Mouse (Mus musculus) stomach, postnatal 0 days (tissue): ENCODE data around the gene Ltk. TPM values are rescaled to one million over a fixed set of nuclear protein-coding genes. Genes with fewer than 3 reads are reported as not detected.
A peak's percentile ranks its signal among the peaks of the same experiment; 100 is the strongest.

Source experiments
- ATAC-seq: fragments of 200-750 bp; cut with Nextera tagmentation; 2 replicates; pipeline ENCODE4 v1.8.0; 2017; ENCODE audit not compliant: low FRiP score, low TSS enrichment
- DNase-seq: peaks from one replicate; pipeline ENCODE4 v3.0.0-alpha.2; 2016; ENCODE audit warnings: low spot score
- H3K27ac ChIP-seq: fragments of 300-500 bp; sonication (generic); replicated peaks from 2 replicates; pipeline ENCODE4 v1.5.1; 2014; ENCODE audit warnings: mild to moderate bottlenecking, control low read depth
- H3K27me3 ChIP-seq: fragments of 300-500 bp; sonication (generic); 2 replicates; pipeline ENCODE4 v1.6.1; 2014; ENCODE audit warnings: low read length; ENCODE audit not compliant: control insufficient read depth, insufficient read depth
- H3K36me3 ChIP-seq: fragments of 300-500 bp; sonication (generic); 2 replicates; pipeline ENCODE4 v1.6.1; 2014; ENCODE audit warnings: low read length, mixed read lengths; ENCODE audit not compliant: control insufficient read depth, insufficient read depth
- H3K4me1 ChIP-seq: fragments of 300-500 bp; sonication (generic); replicated peaks from 2 replicates; pipeline ENCODE4 v1.6.1; 2014; ENCODE audit warnings: antibody characterized with exemption; ENCODE audit not compliant: control insufficient read depth, insufficient read depth
- H3K4me2 ChIP-seq: fragments of 300-500 bp; sonication (generic); replicated peaks from 2 replicates; pipeline ENCODE4 v1.6.1; 2014; ENCODE audit warnings: low read depth, mild to moderate bottlenecking, control low read depth, moderate library complexity
- H3K4me3 ChIP-seq: fragments of 300-500 bp; sonication (generic); 2 replicates; pipeline ENCODE4 v1.5.1; 2014; ENCODE audit warnings: low read depth, low read length, control low read depth
- H3K9ac ChIP-seq: fragments of 300-500 bp; sonication (generic); 2 replicates; pipeline ENCODE4 v1.6.1; 2014; ENCODE audit warnings: mild to moderate bottlenecking, low read length, control low read depth, mixed read lengths
- H3K9me3 ChIP-seq: fragments of 300-500 bp; sonication (generic); 2 replicates; pipeline ENCODE4 v1.6.1; 2016; ENCODE audit warnings: low read length; ENCODE audit not compliant: control insufficient read depth
- CTCF ChIP-seq: IDR thresholded peaks from 2 replicates; pipeline ENCODE4 v1.5.1; 2016; ENCODE audit warnings: antibody characterized with exemption, low read depth, mild to moderate bottlenecking, moderate library complexity
- EP300 ChIP-seq: optimal IDR thresholded peaks from 2 replicates; pipeline ENCODE3; 2016; ENCODE audit warnings: antibody characterized with exemption
- WGBS: fragments of 180-500 bp; shearing (Covaris S2); extraction: QIAGEN DNeasy Blood & Tissue Kit; methylation state at CpG from one replicate; pipeline ENCODE4 v1.1.7; 2014; 5-methylcytosine and 5-hydroxymethylcytosine counted together
- polyA plus RNA-seq: library from polyadenylated mRNA; unstranded; fragments of >200 nt; fragmentation: Nextera tagmentation; extraction: Ambion mirVana; gene quantifications from 2 replicates; pipeline ENCODE4 v1.2.1, GENCODE M21; 2015

Gene Ltk
- polyA plus RNA-seq, 1 experiment from 2014 or later = 2.2 TPM

DNA sequence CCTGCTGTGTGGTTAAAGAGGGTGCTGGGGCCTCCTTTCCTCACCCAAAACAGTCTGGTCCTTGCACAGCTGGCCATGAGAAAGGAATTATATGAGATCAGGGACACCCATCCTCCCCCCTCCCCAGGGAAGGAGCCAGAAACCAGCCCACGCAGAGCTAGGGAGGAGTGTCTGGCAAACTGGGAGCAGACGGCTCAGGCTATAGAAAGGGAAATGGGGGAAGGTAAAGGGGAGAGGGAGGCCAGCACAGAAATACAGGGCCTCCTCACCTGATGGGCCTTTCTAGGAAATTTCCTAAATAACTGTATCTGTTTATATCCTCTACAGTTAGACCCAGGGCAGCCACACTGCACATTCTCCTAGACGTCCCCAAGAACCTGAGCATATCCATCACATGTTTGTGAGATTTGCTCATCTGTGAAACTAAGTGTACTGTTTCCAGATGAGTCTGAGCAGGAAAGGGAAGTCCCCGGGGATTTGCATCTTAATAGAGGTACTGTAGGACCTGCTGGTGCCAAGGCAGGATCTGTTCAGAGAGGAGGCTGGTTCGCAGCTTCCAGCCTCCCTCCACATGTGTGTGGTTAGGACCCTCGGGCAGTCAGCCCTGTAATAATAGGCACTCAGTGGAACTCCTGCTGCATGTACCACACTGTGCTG lies 43.5 kb upstream of the Ltk start:
- no peak overlapping the region for H3K4me2 ChIP-seq
- no peak overlapping the region for H3K4me3 ChIP-seq
- no peaks in the 10 kb centered on the region for H3K27me3 ChIP-seq
- peaks cover 4% of the 10 kb centered on the region for H3K36me3 ChIP-seq
- H3K4me1 ChIP-seq = peaks cover 7% of the 10 kb centered on the region
- no peak for ATAC-seq
- H3K27ac ChIP-seq = 0 out of 2 replicates have a peak overlapping the region, but pooled peaks have one; percentile 0
- H3K9me3 ChIP-seq = no peaks in the 10 kb centered on the region
- WGBS = 37% methylated on average over 6 of the region's 6 CpGs
- no peak overlapping the region for H3K9ac ChIP-seq
- no peak for DNase-seq
- TF ChIP-seq EP300 = no peak
- TF ChIP-seq CTCF = no peak

DNA sequence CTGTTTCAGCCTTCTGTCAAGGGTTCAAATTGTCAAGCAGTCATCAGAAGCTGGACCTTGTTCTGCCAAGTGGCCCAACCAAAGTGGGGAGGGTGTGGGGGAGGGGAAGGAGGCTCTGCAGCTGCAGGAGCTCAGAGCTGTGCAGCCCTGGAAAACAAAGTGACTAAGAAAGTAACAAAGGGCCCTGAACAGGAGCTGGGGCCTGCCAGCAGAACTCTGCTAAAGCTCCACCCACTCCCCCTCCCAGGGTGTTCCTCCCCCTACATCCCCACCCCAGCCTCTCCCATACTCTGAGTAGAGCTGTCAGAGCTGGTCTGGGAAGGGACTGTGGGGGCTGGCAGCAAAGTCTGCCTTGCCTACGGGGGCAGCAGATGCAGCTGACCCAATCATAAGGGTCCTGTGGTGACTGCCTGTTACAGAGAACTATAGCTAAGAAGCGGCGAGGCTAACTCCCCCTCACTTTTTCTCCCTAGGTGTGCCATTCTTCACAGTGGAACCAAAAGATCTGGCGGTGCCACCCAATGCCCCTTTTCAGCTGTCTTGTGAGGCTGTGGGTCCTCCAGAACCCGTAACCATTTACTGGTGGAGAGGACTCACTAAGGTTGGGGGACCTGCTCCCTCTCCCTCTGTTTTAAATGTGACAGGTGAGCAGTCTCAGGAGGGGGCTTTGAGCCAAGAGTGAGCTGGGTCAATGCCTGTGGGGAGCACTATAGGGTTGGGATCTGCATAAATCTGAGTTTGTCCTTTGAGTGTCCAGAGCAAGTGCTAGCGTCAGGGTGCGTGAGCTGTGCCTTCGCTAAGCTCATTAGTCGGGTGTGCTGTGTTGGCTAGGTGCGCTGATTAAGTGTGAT lies 42.8 kb upstream of the Ltk start:
- DNase-seq = peak; percentile 83
- no peak for TF ChIP-seq EP300
- H3K36me3 ChIP-seq = peaks cover 4% of the 10 kb centered on the region
- H3K4me1 ChIP-seq = peaks cover 7% of the 10 kb centered on the region
- no peaks in the 10 kb centered on the region for H3K27me3 ChIP-seq
- H3K27ac ChIP-seq = peak overlapping the region; percentile 53
- peak; percentile 69 for ATAC-seq
- H3K4me3 ChIP-seq = no peak overlapping the region
- peak overlapping the region; percentile 27; the same call in 1 of the 2 replicates for H3K9ac ChIP-seq
- 57% methylated on average over 10 of the region's 10 CpGs for WGBS
- H3K9me3 ChIP-seq = no peaks in the 10 kb centered on the region
- H3K4me2 ChIP-seq = peak overlapping the region; percentile 28

DNA sequence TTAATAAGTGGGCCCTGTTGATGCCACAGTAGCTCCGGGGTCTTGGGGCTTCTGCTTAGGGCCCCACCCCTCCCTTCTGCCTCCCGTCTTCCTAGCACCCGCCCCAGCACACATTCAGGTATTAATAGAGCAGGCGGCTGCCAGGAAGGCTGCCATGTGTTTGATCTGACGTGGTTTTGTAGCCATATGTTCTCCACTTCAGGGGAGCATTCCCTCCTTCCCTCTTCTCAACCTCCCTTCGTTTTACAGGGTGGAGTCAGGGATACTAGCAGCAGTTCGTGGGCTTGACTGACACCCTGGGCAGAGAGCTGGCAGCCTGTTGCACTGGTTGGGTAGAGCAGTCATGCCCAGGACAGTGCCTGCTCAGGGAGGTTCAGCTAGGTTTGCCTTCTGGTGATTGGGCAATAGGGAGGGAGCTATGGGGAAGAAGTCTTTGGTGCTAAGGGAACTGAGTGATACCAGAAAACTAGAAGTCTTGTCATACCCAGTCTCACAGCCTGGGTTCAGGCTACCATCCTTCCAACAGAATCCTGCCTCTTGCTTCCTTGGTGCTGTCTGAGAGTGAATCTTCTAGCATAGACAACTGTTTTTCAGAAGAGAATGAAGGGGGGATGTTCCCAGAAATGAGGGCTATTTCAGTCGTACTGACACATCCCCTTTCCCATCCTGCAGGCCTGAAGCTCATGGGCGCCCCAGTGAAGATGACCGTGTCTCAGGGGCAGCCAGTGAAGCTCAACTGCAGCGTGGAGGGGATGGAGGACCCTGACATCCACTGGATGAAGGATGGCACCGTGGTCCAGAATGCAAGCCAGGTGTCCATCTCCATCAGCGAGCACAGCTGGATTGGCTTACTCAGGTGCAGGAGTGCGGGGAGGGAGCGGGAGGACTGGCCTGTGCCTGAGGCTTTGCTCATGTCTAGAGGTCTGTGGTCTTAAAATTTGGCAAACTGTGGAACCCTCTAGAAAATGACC lies 40.9 kb upstream of the Ltk start:
- Histone ChIP-seq H3K9me3 (no peaks in the 10 kb centered on the region), H3K9ac (peak overlapping the region; percentile 45; the same call in 1 of the 2 replicates), H3K4me1 (peaks cover 7% of the 10 kb centered on the region), H3K27me3 (no peaks in the 10 kb centered on the region), H3K27ac (peak overlapping the region; percentile 89), H3K36me3 (peaks cover 4% of the 10 kb centered on the region), H3K4me2 (peak overlapping the region; percentile 99), H3K4me3 (peak overlapping the region; percentile 79)
- TF ChIP-seq CTCF = no peak
- no peak for TF ChIP-seq EP300
- DNase-seq = peak; percentile 44
- whole genome bisulfite sequencing = 54% methylated on average over 15 of the region's 15 CpGs
- ATAC-seq = no peak

DNA sequence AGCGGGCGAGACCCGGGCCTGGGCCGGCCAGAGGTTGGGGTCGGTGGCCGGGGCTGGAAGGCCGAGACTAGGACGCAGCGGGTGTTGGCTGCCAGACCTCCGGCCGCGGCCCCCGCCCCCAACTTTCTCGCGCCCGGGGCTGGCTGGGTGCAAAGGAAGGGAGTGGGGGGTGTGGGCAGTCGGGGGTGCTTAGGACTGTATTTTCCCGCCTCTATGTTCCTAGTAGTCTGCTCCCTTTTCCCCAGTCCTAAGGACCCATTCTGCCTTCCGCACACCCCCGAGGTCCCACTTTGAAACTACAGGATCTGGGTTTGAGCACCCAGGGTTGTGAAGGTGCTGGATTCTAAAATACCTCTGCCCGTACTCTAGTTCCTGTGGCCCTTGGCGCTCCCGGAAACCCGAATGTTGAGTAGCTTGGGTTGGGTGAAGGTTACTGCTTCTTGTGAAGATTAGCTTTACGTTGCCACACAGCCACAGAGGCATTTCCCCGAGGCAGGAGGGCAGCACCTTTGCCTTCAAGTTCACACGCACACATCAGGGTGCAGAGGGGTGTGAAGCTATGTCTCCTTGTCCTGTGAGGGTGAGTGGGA lies 39.8 kb upstream of the Ltk start:
- peaks cover 4% of the 10 kb centered on the region for H3K36me3 ChIP-seq
- H3K27ac ChIP-seq = peak overlapping the region; percentile 89
- peak; percentile 53 for DNase-seq
- ATAC-seq = peak; percentile 21
- no peaks in the 10 kb centered on the region for H3K27me3 ChIP-seq
- peak overlapping the region; percentile 79 for H3K4me3 ChIP-seq
- peak overlapping the region; percentile 85 for H3K9ac ChIP-seq
- peaks cover 7% of the 10 kb centered on the region for H3K4me1 ChIP-seq
- TF ChIP-seq EP300 (no peak), CTCF (no peak)
- peak overlapping the region; percentile 99 for H3K4me2 ChIP-seq
- WGBS = under 1% methylated on average over 25 of the region's 27 CpGs
- H3K9me3 ChIP-seq = no peaks in the 10 kb centered on the region

DNA sequence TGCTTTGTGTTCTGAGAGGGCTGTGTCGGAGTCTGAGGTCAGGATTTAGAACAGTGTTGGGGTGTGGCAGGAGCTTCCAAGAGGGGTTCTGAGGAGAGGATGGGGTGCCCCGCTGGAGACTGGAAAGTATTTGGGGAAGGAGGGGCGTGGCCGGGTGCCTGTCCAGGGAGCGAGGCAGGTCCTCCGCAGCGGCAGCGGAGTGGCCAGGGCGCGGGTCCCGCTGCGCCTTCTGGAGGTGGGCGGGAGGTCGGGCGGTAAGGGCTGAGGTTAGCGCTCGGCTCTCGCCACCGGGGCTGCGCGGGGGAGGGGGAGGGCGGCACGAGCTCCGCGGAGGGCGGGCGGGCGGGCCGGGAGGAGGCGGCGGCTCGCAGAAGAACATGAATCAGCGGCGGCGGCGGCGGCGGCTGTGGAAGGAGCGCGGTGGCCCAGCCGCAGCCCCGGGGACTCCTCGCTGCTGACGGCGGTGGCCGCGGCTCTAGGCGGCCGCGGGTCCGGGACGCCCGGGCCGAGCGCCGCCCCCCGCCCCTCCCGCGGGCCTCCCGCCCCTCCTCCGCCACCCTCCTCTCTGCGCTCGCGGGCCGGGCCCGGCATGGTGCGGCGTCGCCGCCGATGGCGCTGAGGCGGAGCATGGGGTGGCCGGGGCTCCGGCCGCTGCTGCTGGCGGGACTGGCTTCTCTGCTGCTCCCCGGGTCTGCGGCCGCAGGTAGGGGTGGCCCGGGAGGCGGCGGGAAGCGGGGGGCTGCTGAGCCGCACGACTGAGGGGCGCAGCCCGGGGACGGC lies 39.1 kb upstream of the Ltk start:
- peak overlapping the region; percentile 89 for H3K27ac ChIP-seq
- 0% methylated on average over 36 of the region's 89 CpGs for WGBS

More for the DNA sequence above, 39.1 kb upstream of the Ltk start:
- DNase-seq = peak; percentile 71
- ATAC-seq = peak; percentile 67
- peak overlapping the region; percentile 99 for H3K4me2 ChIP-seq
- no peaks in the 10 kb centered on the region for H3K9me3 ChIP-seq
- H3K9ac ChIP-seq = peak overlapping the region; percentile 85
- H3K4me3 ChIP-seq = peak overlapping the region; percentile 79
- H3K36me3 ChIP-seq = no peaks in the 10 kb centered on the region; the same call in 1 of the 2 replicates
- TF ChIP-seq EP300 (no peak), CTCF (no peak)
- H3K27me3 ChIP-seq = no peaks in the 10 kb centered on the region
- H3K4me1 ChIP-seq = peaks cover 7% of the 10 kb centered on the region
